ENCODE assay signal across 26 mouse cellular contexts in genomic region chr1:36404531-36404930, GRCm38 (mm10). TPM values are rescaled to one million over a fixed set of nuclear protein-coding genes. Genes with fewer than 3 reads are reported as not detected.
"Had no signal": no experiment of that assay in that cellular context is flagged by ENCODE, and none has a peak within 500 bp of the region (broad histone marks: within the 10 kb centered on the region; RNA-seq: fewer than 3 reads in every experiment).

No protein-coding gene starts in this region.

- H3K4me1 ChIP-seq: liver, embryonic 13.5 days; stomach, embryonic 15.5 days had no signal

- H3K4me2 ChIP-seq: liver, embryonic 13.5 days; midbrain, embryonic 12.5 days; neural tube, embryonic 13.5 days; stomach, embryonic 15.5 days had no signal

- ATAC-seq: midbrain, embryonic 16.5 days had no signal

- H3K36me3 ChIP-seq: liver, embryonic 13.5 days; midbrain, embryonic 12.5 days; neural tube, embryonic 13.5 days; stomach, embryonic 15.5 days had no signal

- H3K27ac ChIP-seq: left cerebral cortex, adult 2 months; liver, embryonic 13.5 days; midbrain, embryonic 12.5 days; neural tube, embryonic 13.5 days; stomach, embryonic 15.5 days had no signal

- H3K4me3 ChIP-seq: left cerebral cortex, adult 2 months; liver, embryonic 13.5 days; midbrain, embryonic 12.5 days; myocyte; neural tube, embryonic 13.5 days; stomach, embryonic 15.5 days had no signal

- DNase-seq: kidney, adult 9 months; kidney, postnatal 25 days; layer of hippocampus, postnatal 36 days; liver, embryonic 13.5 days; lung, adult 2 months; lung, postnatal 14 days; lung, postnatal 4 days; retina, postnatal 1 day; right cerebral cortex, postnatal 25 days; spleen, adult 18-20 months; thymus, adult 18-20 months; thymus, postnatal 14 days; thymus, postnatal 4 days had no signal

- H3K27me3 ChIP-seq: liver, embryonic 13.5 days; neural tube, embryonic 13.5 days; stomach, embryonic 15.5 days had no signal

- H3K9me3 ChIP-seq: liver, embryonic 13.5 days; midbrain, embryonic 12.5 days; neural tube, embryonic 13.5 days; stomach, embryonic 15.5 days had no signal

- H3K9ac ChIP-seq: liver, embryonic 13.5 days; midbrain, embryonic 12.5 days; neural tube, embryonic 13.5 days; stomach, embryonic 15.5 days had no signal

RNA-seq across cellular contexts. Expression of gene Fer1l5, which starts 32.4 kb away (rescaled TPM):
- total RNA-seq: layer of hippocampus, adult 8-10 months; layer of hippocampus, postnatal 10 days; layer of hippocampus, postnatal 36 days; left cerebral cortex, adult 2 months; left cerebral cortex, postnatal 10 days; left cerebral cortex, postnatal 36 days; liver, adult 2 months; megakaryocyte-erythroid progenitor cell, adult 5-6 weeks; monocyte, adult 5-6 weeks had no signal
- polyA plus RNA-seq: liver, adult 2 months had no signal
